Mouse (Mus musculus): Measurements from ENCODE around the gene Ndufs8. TPM values are rescaled to one million over a fixed set of nuclear protein-coding genes. Genes with fewer than 3 reads are reported as not detected.

Gene Ndufs8
- total and polyA plus RNA-seq, 3 experiments, result 89.6 to 200 (median 128) TPM

DNA sequence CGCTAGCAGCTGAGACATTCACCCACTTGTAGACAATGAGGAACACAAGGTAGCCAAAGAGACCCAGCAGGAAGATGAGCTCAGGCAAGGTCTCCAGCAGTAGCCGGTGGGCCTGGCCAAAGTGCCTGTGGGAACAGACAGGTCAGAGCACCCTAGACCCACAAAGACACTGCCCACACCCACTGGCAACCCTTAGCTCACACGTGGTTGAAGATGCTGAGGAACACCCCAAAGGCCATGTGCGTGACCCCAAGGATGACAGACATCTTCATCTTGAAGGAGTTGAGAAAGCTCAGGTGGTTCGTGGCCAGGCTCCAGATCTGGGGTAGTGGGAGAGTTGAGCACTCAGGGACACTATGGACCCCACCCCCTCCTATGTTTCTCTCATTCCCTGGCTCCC is 15.0 kb downstream of the Ndufs8 start:
- Histone ChIP-seq H3K27me3 (ENCODE audit: insufficient read depth, low read length) (no peaks in the 10 kb centered on the region), H3K4me3 (ENCODE audit: low read depth, low read length) (no peak overlapping the region), H3K9me3 (replicated peaks) (no peaks in the 10 kb centered on the region), H3K4me1 (ENCODE audit: insufficient read depth, low read depth, low read length) (no peaks in the 10 kb centered on the region), H3K36me3 (replicated peaks) (peaks cover 92% of the 10 kb centered on the region)
- DNase-seq (ENCODE audit: low spot score) (no peak), ATAC-seq (ENCODE audit: extremely low read depth, insufficient number of reproducible peaks, low FRiP score, poor library complexity, severe bottlenecking) (no peak)
- no peak for TF ChIP-seq TAL1 (conservative IDR thresholded peaks at IDR 0.05; ENCODE audit: low read depth, low read length)
- no peak for TF ChIP-seq GATA1 (IDR thresholded peaks at IDR 0.05; ENCODE audit: borderline replicate concordance, low read length)
- no peak for TF ChIP-seq POLR2AphosphoS5 (IDR thresholded peaks at IDR 0.05; ENCODE audit: insufficient replicate concordance, low read depth, low read length)
- TF ChIP-seq CTCF (IDR thresholded peaks at IDR 0.05; ENCODE audit: low read depth, low read length), result no peak
- no peak for TF ChIP-seq GATA2 (IDR thresholded peaks at IDR 0.05; ENCODE audit: borderline replicate concordance, low read depth, low read length)

DNA sequence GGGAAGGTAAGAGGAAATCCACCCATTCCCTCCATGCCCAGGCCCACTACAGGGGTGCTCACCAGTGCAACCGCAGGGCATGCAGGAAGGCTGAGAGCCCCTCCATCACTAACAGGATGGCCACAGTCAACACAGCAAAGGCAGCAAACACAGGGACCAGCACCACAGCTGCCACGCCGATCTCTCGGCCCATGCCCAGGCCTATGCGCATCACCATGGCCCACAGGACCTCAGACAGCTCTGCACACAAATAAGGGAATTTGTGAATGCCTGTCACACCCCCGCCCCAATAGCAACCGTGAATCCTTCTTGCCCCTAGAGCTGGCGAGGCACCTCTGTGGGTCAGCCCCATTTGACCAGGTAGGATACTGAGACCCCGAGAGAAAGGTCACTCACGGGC is 16.4 kb downstream of the Ndufs8 start:
- peaks cover 92% of the 10 kb centered on the region for H3K36me3 ChIP-seq (replicated peaks)

DNA sequence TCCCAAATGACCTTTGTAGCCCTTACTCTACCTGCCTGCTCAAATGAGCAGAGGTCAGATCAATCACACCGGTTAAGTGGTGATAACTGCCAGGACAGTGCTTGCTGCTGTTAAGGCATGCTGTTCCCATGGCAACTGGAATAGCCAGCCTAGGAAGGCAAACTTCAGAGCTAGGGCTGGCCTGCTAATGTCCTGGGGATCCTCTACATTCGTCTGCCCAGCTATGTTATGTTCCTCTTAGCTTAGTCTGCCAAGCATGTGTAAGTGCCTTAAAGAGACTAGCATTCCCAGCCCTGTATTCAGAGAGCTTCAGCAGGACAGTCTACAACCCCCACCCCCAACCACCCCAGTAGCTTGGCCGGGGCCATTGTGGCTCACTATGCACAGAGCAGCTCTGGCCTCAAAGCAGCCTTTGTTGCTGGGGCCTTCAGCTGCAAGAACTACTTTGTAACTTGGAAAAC is 17.4 kb downstream of the Ndufs8 start:
- H3K36me3 ChIP-seq (replicated peaks), result peaks cover 99% of the 10 kb centered on the region
- TF ChIP-seq TAL1 (conservative IDR thresholded peaks at IDR 0.05; ENCODE audit: low read depth, low read length), result no peak
- no peak for TF ChIP-seq POLR2AphosphoS5 (IDR thresholded peaks at IDR 0.05; ENCODE audit: insufficient replicate concordance, low read depth, low read length)
- TF ChIP-seq CTCF (IDR thresholded peaks at IDR 0.05; ENCODE audit: low read depth, low read length), result no peak
- TF ChIP-seq GATA2 (IDR thresholded peaks at IDR 0.05; ENCODE audit: borderline replicate concordance, low read depth, low read length), result no peak
- TF ChIP-seq GATA1 (IDR thresholded peaks at IDR 0.05; ENCODE audit: borderline replicate concordance, low read length), result no peak
- ATAC-seq (ENCODE audit: extremely low read depth, insufficient number of reproducible peaks, low FRiP score, poor library complexity, severe bottlenecking), result no peak

More for the DNA sequence above, 16.4 kb downstream of the Ndufs8 start:
- Histone ChIP-seq H3K9me3 (replicated peaks) (no peaks in the 10 kb centered on the region), H3K27me3 (ENCODE audit: insufficient read depth, low read length) (no peaks in the 10 kb centered on the region), H3K4me3 (ENCODE audit: low read depth, low read length) (no peak overlapping the region), H3K4me1 (ENCODE audit: insufficient read depth, low read depth, low read length) (no peaks in the 10 kb centered on the region)
- ATAC-seq (ENCODE audit: extremely low read depth, insufficient number of reproducible peaks, low FRiP score, poor library complexity, severe bottlenecking) (no peak), DNase-seq (ENCODE audit: low spot score) (no peak)
- no peak for TF ChIP-seq GATA2 (IDR thresholded peaks at IDR 0.05; ENCODE audit: borderline replicate concordance, low read depth, low read length)
- no peak for TF ChIP-seq TAL1 (conservative IDR thresholded peaks at IDR 0.05; ENCODE audit: low read depth, low read length)
- no peak for TF ChIP-seq POLR2AphosphoS5 (IDR thresholded peaks at IDR 0.05; ENCODE audit: insufficient replicate concordance, low read depth, low read length)
- no peak for TF ChIP-seq GATA1 (IDR thresholded peaks at IDR 0.05; ENCODE audit: borderline replicate concordance, low read length)
- no peak for TF ChIP-seq CTCF (IDR thresholded peaks at IDR 0.05; ENCODE audit: low read depth, low read length)

DNA sequence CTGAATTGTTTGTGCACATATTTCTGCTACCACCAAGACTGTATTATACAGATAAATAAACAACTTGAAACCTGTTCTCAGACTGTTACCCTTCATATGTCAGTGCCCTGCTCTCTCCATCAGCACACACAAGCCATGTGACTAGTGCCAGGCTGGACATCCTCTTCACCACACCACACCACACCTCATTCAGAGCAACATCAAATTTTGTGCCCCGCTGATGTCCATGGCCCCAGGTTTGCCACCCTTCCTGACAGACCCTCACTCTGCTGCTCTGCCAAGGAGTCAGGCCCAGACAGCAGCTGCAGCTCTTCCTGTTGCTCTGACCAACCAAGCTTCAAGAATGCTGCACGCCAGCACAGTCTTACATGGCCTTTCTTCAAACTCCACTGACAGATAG is 18.3 kb downstream of the Ndufs8 start:
- Histone ChIP-seq H3K4me1 (ENCODE audit: insufficient read depth, low read depth, low read length) (no peaks in the 10 kb centered on the region), H3K36me3 (replicated peaks) (peaks cover 98% of the 10 kb centered on the region), H3K4me3 (ENCODE audit: low read depth, low read length) (no peak overlapping the region), H3K9me3 (replicated peaks) (no peaks in the 10 kb centered on the region), H3K27me3 (ENCODE audit: insufficient read depth, low read length) (no peaks in the 10 kb centered on the region)
- DNase-seq (ENCODE audit: low spot score) (no peak), ATAC-seq (ENCODE audit: extremely low read depth, insufficient number of reproducible peaks, low FRiP score, poor library complexity, severe bottlenecking) (no peak)
- TF ChIP-seq GATA2 (IDR thresholded peaks at IDR 0.05; ENCODE audit: borderline replicate concordance, low read depth, low read length) (no peak), CTCF (IDR thresholded peaks at IDR 0.05; ENCODE audit: low read depth, low read length) (no peak), GATA1 (IDR thresholded peaks at IDR 0.05; ENCODE audit: borderline replicate concordance, low read length) (no peak), TAL1 (conservative IDR thresholded peaks at IDR 0.05; ENCODE audit: low read depth, low read length) (no peak), POLR2AphosphoS5 (IDR thresholded peaks at IDR 0.05; ENCODE audit: insufficient replicate concordance, low read depth, low read length) (no peak)

More for the DNA sequence above, 17.4 kb downstream of the Ndufs8 start:
- H3K9me3 ChIP-seq (replicated peaks), result no peaks in the 10 kb centered on the region
- no peaks in the 10 kb centered on the region for H3K27me3 ChIP-seq (ENCODE audit: insufficient read depth, low read length)
- no peak for DNase-seq (ENCODE audit: low spot score)
- no peak overlapping the region for H3K4me3 ChIP-seq (ENCODE audit: low read depth, low read length)
- H3K4me1 ChIP-seq (ENCODE audit: insufficient read depth, low read depth, low read length), result no peaks in the 10 kb centered on the region

DNA sequence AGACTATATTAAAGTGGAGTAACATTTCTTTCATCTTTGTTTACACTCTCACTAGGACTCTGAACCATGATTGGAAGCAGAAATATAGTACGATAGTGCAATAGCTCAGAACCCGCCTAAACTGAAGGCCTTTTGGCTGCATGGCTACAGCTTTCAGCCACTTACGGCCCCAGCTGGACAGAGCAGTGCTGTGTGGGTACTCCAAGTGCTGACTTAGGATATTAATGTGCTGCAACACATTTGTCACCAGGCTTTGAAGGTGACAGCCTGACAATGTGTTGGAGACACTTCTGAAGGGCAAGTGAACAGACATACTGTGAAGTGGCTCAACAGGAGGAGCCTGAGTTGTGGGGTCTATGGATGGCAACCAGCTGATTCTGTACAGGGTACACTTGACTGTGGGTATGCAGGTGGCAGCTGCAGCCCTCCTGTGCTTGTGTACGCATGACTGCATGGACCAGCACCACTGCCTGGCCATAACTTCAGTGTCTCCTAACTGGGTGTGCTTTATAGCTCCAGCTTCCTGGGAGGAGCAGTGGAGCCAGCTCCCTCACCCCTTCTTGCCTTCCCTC is 18.9 kb downstream of the Ndufs8 start:
- DNase-seq (ENCODE audit: low spot score) (no peak), ATAC-seq (ENCODE audit: extremely low read depth, insufficient number of reproducible peaks, low FRiP score, poor library complexity, severe bottlenecking) (no peak)
- H3K27me3 ChIP-seq (ENCODE audit: insufficient read depth, low read length), result no peaks in the 10 kb centered on the region
- no peak overlapping the region for H3K4me3 ChIP-seq (ENCODE audit: low read depth, low read length)
- H3K36me3 ChIP-seq (replicated peaks), result peaks cover 98% of the 10 kb centered on the region
- no peaks in the 10 kb centered on the region for H3K4me1 ChIP-seq (ENCODE audit: insufficient read depth, low read depth, low read length)
- H3K9me3 ChIP-seq (replicated peaks), result no peaks in the 10 kb centered on the region
- TF ChIP-seq GATA1 (IDR thresholded peaks at IDR 0.05; ENCODE audit: borderline replicate concordance, low read length) (no peak), TAL1 (conservative IDR thresholded peaks at IDR 0.05; ENCODE audit: low read depth, low read length) (no peak), GATA2 (IDR thresholded peaks at IDR 0.05; ENCODE audit: borderline replicate concordance, low read depth, low read length) (no peak), POLR2AphosphoS5 (IDR thresholded peaks at IDR 0.05; ENCODE audit: insufficient replicate concordance, low read depth, low read length) (no peak), CTCF (IDR thresholded peaks at IDR 0.05; ENCODE audit: low read depth, low read length) (no peak)

DNA sequence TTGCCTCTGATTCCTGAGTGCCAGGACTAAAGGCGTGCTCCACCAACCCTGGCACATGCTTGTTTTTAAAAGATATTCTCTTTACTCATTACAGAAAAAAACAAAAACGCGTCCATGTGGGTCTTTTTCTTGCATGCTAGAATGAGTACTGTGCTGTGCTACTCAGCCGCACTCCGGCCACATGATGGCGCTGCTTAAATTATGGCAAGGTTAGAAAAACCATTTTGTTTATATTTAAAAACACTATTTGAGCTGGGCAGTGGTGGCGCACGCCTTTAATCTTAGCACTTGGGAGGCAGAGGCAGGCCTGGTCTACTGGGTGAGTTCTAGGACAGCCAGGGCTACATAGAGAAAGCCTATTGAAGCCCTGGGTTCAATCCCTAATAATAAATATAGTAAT is 22.4 kb downstream of the Ndufs8 start:
- Histone ChIP-seq H3K4me1 (ENCODE audit: insufficient read depth, low read depth, low read length) (no peaks in the 10 kb centered on the region), H3K9me3 (replicated peaks) (no peaks in the 10 kb centered on the region), H3K36me3 (replicated peaks) (peaks cover 93% of the 10 kb centered on the region), H3K27me3 (ENCODE audit: insufficient read depth, low read length) (no peaks in the 10 kb centered on the region), H3K4me3 (ENCODE audit: low read depth, low read length) (no peak overlapping the region)
- TF ChIP-seq CTCF (IDR thresholded peaks at IDR 0.05; ENCODE audit: low read depth, low read length) (no peak), GATA2 (IDR thresholded peaks at IDR 0.05; ENCODE audit: borderline replicate concordance, low read depth, low read length) (no peak), GATA1 (IDR thresholded peaks at IDR 0.05; ENCODE audit: borderline replicate concordance, low read length) (no peak), TAL1 (conservative IDR thresholded peaks at IDR 0.05; ENCODE audit: low read depth, low read length) (no peak), POLR2AphosphoS5 (IDR thresholded peaks at IDR 0.05; ENCODE audit: insufficient replicate concordance, low read depth, low read length) (no peak)
- no peak for ATAC-seq (ENCODE audit: extremely low read depth, insufficient number of reproducible peaks, low FRiP score, poor library complexity, severe bottlenecking)
- DNase-seq (ENCODE audit: low spot score), result no peak

All from G1E (cell line).